Mouse (Mus musculus): ENCODE results near the gene Cmbl. TPM values are rescaled to one million over a fixed set of nuclear protein-coding genes. Genes with fewer than 3 reads are reported as not detected.
A peak's percentile ranks its signal among the peaks of the same experiment; 100 is the strongest.

The Cmbl gene
- polyA plus RNA-seq (2015; fragmentation: Nextera tagmentation; extraction: Ambion mirVana), result 10.9 and 12.2 TPM in 2 replicates

DNA sequence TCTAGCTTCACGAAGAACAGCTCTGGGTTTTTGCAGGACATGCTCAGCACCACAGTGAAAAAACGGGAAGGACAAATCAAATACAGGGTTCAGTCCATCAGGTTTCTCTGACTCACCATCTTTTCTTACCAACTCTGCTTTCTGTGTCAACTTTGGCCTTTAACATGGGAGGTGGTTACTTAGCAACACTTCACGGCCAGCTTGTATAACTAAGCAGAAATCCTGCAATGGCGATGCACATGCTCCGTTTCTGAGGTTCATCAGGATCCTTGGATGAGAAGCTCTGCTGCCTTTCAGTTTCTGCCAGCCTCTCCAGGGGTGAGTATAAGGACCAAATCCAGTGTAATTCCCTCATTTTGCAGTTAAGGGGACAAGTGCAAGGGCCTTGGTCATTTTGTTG is at the start of gene Cmbl:
Cmbl (plus strand) TSS at position 206 of the 400 bp plus-strand sequence.
- no peaks in the 10 kb centered on the region for H3K27me3 ChIP-seq (ENCODE audit: control insufficient read depth, insufficient read depth, low read length)
- H3K36me3 ChIP-seq (ENCODE audit: control insufficient read depth, insufficient read depth), result no peaks in the 10 kb centered on the region
- no peak for ATAC-seq (replicated peaks; ENCODE audit: extremely low read depth, insufficient read depth, low FRiP score)
- no peaks in the 10 kb centered on the region for H3K9me3 ChIP-seq (replicated peaks; ENCODE audit: control insufficient read depth, low read length)
- H3K9ac ChIP-seq (ENCODE audit: low read length), result no peak within 1 kb of the TSS
- no peak within 1 kb of the TSS for H3K27ac ChIP-seq (ENCODE audit: low read length)
- H3K4me3 ChIP-seq (ENCODE audit: low read length), result no peak within 1 kb of the TSS
- WGBS, result 79% methylated on average over 5 of the region's 5 CpGs
- peaks cover 26% of the 10 kb centered on the region for H3K4me1 ChIP-seq (ENCODE audit: control insufficient read depth, insufficient read depth, low read length)
- H3K4me2 ChIP-seq (ENCODE audit: low read depth, low read length), result no peak within 1 kb of the TSS

DNA sequence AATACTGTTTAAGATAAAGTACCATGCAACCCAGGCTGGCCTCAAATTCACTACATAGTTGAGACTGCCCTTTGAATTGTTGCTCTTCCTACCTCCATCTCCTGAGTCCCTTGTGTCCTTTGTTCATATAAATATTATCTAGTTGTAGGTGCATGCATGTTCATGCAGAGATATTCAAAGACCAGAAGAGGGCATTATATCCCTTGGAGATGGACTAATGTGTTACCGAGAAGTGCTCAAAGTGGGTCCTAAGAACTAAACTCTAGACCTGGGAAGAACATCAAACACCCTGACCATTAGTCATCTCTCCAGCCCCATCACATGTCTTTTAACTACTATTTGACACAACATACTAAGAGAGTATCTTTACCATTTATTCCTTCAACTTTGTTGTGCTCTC is 48.0 kb upstream of the Cmbl start:
- H3K27me3 ChIP-seq (ENCODE audit: control insufficient read depth, insufficient read depth, low read length), result no peaks in the 10 kb centered on the region
- 73% methylated on average over 1 of the region's 1 CpGs for WGBS
- no peak overlapping the region for H3K27ac ChIP-seq (ENCODE audit: low read length)
- no peak overlapping the region for H3K4me2 ChIP-seq (ENCODE audit: low read depth, low read length)
- no peak for ATAC-seq (replicated peaks; ENCODE audit: extremely low read depth, insufficient read depth, low FRiP score)
- no peak overlapping the region for H3K4me3 ChIP-seq (ENCODE audit: low read length)
- H3K9me3 ChIP-seq (replicated peaks; ENCODE audit: control insufficient read depth, low read length), result no peaks in the 10 kb centered on the region
- no peak overlapping the region for H3K9ac ChIP-seq (ENCODE audit: low read length)
- peaks cover 7% of the 10 kb centered on the region; the same call in 1 of the 2 replicates for H3K4me1 ChIP-seq (ENCODE audit: control insufficient read depth, insufficient read depth, low read length)
- no peaks in the 10 kb centered on the region for H3K36me3 ChIP-seq (ENCODE audit: control insufficient read depth, insufficient read depth)

DNA sequence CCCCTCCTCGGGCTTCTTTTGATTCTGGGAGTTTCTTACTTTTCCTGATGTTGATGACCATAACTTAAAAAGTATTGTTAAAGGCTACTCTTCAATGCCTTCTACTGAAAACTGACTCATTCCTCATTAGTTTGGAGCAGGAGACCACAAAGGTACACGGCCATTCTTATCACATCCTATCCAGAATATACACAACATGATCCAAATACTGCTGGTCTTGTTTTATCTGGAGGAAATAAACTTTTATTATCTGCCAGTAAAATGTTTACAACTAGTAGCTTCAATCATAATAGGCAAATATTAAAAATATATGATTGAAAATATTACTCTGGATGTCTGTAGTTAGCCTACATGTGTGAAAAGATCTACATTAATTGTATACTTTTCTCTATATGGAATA is 46.8 kb upstream of the Cmbl start:
- H3K4me2 ChIP-seq (ENCODE audit: low read depth, low read length), result no peak overlapping the region
- H3K9ac ChIP-seq (ENCODE audit: low read length), result no peak overlapping the region
- WGBS, result 83% methylated on average over 2 of the region's 2 CpGs
- H3K27me3 ChIP-seq (ENCODE audit: control insufficient read depth, insufficient read depth, low read length), result no peaks in the 10 kb centered on the region
- no peak overlapping the region for H3K27ac ChIP-seq (ENCODE audit: low read length)
- H3K36me3 ChIP-seq (ENCODE audit: control insufficient read depth, insufficient read depth), result no peaks in the 10 kb centered on the region
- no peak overlapping the region for H3K4me3 ChIP-seq (ENCODE audit: low read length)
- H3K9me3 ChIP-seq (replicated peaks; ENCODE audit: control insufficient read depth, low read length), result no peaks in the 10 kb centered on the region
- H3K4me1 ChIP-seq (ENCODE audit: control insufficient read depth, insufficient read depth, low read length), result peaks cover 9% of the 10 kb centered on the region; the same call in 1 of the 2 replicates
- no peak for ATAC-seq (replicated peaks; ENCODE audit: extremely low read depth, insufficient read depth, low FRiP score)

DNA sequence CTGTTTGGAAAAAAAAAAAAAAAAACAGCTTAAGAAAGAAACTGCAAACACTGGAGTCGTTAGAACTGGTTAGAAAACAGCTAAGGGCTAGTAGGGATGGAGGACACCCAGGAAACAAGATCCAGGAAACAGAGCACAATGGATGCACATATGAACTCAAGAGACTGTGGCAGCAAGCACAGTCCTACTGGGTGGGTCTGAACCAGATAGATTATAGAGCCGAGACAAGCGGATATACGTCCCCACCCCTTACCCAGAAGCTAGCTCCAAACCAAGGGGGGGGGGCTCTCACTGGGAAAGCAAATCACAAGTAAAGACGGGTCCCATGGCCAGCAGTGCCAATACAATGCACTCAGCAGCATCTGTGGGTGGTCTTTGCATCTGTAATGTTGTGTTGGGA is 46.2 kb upstream of the Cmbl start:
- Histone ChIP-seq H3K4me1 (ENCODE audit: control insufficient read depth, insufficient read depth, low read length) (peaks cover 10% of the 10 kb centered on the region), H3K9me3 (replicated peaks; ENCODE audit: control insufficient read depth, low read length) (no peaks in the 10 kb centered on the region), H3K4me2 (ENCODE audit: low read depth, low read length) (no peak overlapping the region), H3K36me3 (ENCODE audit: control insufficient read depth, insufficient read depth) (no peaks in the 10 kb centered on the region), H3K9ac (ENCODE audit: low read length) (no peak overlapping the region), H3K27ac (ENCODE audit: low read length) (no peak overlapping the region), H3K4me3 (ENCODE audit: low read length) (no peak overlapping the region), H3K27me3 (ENCODE audit: control insufficient read depth, insufficient read depth, low read length) (no peaks in the 10 kb centered on the region)
- 76% methylated on average over 5 of the region's 5 CpGs for WGBS
- no peak for ATAC-seq (replicated peaks; ENCODE audit: extremely low read depth, insufficient read depth, low FRiP score)

DNA sequence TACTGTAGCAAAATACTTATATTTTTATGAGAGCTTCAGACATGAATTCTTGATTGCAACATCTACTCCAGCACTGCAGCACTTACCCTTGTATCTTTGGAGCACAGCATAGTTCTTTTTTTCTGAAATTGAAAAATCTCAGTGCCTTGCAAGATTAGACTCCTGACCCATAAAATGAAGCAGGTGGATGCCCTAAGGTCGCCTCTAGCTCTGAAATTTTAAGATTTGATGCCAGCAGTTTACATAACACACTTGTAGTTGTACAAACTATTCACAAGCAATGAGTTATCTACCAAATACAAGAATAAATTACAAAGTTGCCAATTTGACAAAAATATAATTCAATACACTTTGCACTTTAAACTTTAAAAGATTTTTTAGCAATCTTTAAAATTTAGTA is 38.7 kb upstream of the Cmbl start:
- 96% methylated on average over 1 of the region's 1 CpGs for WGBS
- ATAC-seq (replicated peaks; ENCODE audit: extremely low read depth, insufficient read depth, low FRiP score), result no peak
- H3K36me3 ChIP-seq (ENCODE audit: control insufficient read depth, insufficient read depth), result peaks cover 5% of the 10 kb centered on the region

DNA sequence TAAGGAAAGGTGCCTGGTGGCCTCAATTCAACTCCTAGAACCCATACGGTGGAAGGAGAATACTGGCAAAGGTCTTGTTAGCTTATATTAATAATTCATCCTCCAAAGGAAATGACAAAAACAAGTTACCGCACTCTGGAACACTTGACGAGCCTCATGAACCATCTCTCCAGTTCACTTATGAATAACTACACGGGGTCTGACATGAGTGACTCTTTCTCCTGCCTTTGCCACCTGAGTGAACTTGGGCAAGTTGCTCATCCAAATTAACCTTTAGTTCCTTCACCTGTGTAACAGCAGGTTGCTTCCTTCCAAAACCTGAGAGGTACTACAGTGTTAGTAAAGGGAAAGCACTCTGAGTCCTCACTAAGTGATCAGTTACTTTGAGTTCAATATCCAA is 36.7 kb upstream of the Cmbl start:
- H3K27me3 ChIP-seq (ENCODE audit: control insufficient read depth, insufficient read depth, low read length), result no peaks in the 10 kb centered on the region
- H3K27ac ChIP-seq (ENCODE audit: low read length), result no peak overlapping the region
- no peak overlapping the region for H3K4me2 ChIP-seq (ENCODE audit: low read depth, low read length)
- H3K4me1 ChIP-seq (ENCODE audit: control insufficient read depth, insufficient read depth, low read length), result peaks cover 17% of the 10 kb centered on the region
- H3K36me3 ChIP-seq (ENCODE audit: control insufficient read depth, insufficient read depth), result peaks cover 5% of the 10 kb centered on the region
- H3K9ac ChIP-seq (ENCODE audit: low read length), result no peak overlapping the region
- H3K4me3 ChIP-seq (ENCODE audit: low read length), result no peak overlapping the region
- H3K9me3 ChIP-seq (replicated peaks; ENCODE audit: control insufficient read depth, low read length), result no peaks in the 10 kb centered on the region
- ATAC-seq (replicated peaks; ENCODE audit: extremely low read depth, insufficient read depth, low FRiP score), result no peak
- 87% methylated on average over 4 of the region's 4 CpGs for WGBS

More for the DNA sequence above, 38.7 kb upstream of the Cmbl start:
- H3K9me3 ChIP-seq (replicated peaks; ENCODE audit: control insufficient read depth, low read length), result no peaks in the 10 kb centered on the region
- peaks cover 15% of the 10 kb centered on the region for H3K4me1 ChIP-seq (ENCODE audit: control insufficient read depth, insufficient read depth, low read length)
- no peak overlapping the region for H3K9ac ChIP-seq (ENCODE audit: low read length)
- no peaks in the 10 kb centered on the region for H3K27me3 ChIP-seq (ENCODE audit: control insufficient read depth, insufficient read depth, low read length)
- H3K4me3 ChIP-seq (ENCODE audit: low read length), result no peak overlapping the region
- H3K4me2 ChIP-seq (ENCODE audit: low read depth, low read length), result no peak overlapping the region
- H3K27ac ChIP-seq (ENCODE audit: low read length), result no peak overlapping the region

DNA sequence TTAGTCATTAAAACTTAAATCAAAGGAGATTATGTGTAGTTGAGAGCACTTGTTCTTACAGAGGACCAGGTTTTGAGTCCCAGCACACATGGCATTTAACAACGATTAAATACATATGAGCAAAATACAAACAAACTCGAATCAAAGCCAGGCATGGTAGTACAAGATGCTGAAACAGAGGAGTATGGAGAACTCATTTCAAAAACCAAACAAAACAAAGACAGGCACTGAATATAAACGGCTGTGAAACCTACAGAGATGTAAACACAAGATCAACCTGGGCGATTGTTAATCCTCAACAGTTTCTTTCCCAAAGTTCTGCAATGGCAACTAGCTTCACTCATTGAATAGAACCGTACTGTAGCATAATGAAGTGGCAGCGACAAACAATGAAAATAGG is 36.1 kb upstream of the Cmbl start:
- Histone ChIP-seq H3K9ac (ENCODE audit: low read length) (peak overlapping the region; percentile 95), H3K9me3 (replicated peaks; ENCODE audit: control insufficient read depth, low read length) (no peaks in the 10 kb centered on the region), H3K4me2 (ENCODE audit: low read depth, low read length) (peak overlapping the region; percentile 88), H3K27me3 (ENCODE audit: control insufficient read depth, insufficient read depth, low read length) (no peaks in the 10 kb centered on the region), H3K4me3 (ENCODE audit: low read length) (peak overlapping the region; percentile 95), H3K4me1 (ENCODE audit: control insufficient read depth, insufficient read depth, low read length) (peaks cover 11% of the 10 kb centered on the region), H3K36me3 (ENCODE audit: control insufficient read depth, insufficient read depth) (peaks cover 5% of the 10 kb centered on the region), H3K27ac (ENCODE audit: low read length) (no peak overlapping the region)
- ATAC-seq (replicated peaks; ENCODE audit: extremely low read depth, insufficient read depth, low FRiP score), result no peak
- WGBS, result 36% methylated on average over 6 of the region's 6 CpGs

DNA sequence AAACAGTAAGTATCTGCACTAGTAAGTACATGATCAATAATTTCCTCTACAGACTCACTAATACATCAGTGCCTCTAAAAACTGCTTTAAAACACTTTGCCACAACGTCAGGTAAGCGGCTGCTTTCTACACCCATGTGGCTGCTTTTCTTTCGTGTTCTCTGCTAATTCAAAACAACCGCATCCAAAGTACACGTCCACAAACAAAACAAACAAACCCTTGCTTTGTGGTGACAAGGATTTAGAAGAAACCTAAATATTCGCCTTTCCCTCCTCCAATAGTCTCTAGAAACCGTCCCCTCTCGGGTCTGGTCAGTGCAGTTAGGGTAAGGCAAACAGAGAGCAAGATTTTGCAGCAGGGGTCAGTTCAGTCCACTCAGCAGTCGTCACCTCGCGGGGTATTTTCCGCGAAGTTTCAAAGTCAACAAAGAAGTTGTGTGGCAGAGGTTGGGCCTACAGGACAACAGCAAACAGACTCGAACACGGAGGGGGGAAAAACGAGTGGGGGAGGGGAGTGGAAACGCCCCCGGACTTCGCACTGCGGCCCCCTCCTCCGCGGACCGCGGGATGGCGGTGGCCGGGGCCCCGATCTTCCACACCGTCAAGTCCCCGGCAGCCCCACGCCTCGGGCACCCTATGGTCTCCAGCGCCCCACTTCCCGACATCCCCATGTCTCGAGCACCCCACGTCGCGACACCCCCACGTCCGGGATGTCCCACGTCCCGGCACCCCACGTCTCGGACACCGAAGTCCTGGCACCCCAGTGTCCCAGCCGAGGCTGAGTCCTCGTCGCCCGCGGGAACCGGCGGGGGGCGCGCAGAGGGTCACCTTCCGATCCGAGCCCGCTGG is 35.2 kb upstream of the Cmbl start:
- H3K4me3 ChIP-seq (ENCODE audit: low read length), result peak overlapping the region; percentile 95
- peak overlapping the region; percentile 88 for H3K4me2 ChIP-seq (ENCODE audit: low read depth, low read length)
- H3K4me1 ChIP-seq (ENCODE audit: control insufficient read depth, insufficient read depth, low read length), result peaks cover 10% of the 10 kb centered on the region
- peak overlapping the region; percentile 95 for H3K9ac ChIP-seq (ENCODE audit: low read length)
- no peaks in the 10 kb centered on the region for H3K9me3 ChIP-seq (replicated peaks; ENCODE audit: control insufficient read depth, low read length)
- ATAC-seq (replicated peaks; ENCODE audit: extremely low read depth, insufficient read depth, low FRiP score), result peak; percentile 20
- WGBS, result under 1% methylated on average over 53 of the region's 56 CpGs
- H3K27me3 ChIP-seq (ENCODE audit: control insufficient read depth, insufficient read depth, low read length), result no peaks in the 10 kb centered on the region
- peaks cover 5% of the 10 kb centered on the region for H3K36me3 ChIP-seq (ENCODE audit: control insufficient read depth, insufficient read depth)
- peak overlapping the region; percentile 97 for H3K27ac ChIP-seq (ENCODE audit: low read length)

DNA sequence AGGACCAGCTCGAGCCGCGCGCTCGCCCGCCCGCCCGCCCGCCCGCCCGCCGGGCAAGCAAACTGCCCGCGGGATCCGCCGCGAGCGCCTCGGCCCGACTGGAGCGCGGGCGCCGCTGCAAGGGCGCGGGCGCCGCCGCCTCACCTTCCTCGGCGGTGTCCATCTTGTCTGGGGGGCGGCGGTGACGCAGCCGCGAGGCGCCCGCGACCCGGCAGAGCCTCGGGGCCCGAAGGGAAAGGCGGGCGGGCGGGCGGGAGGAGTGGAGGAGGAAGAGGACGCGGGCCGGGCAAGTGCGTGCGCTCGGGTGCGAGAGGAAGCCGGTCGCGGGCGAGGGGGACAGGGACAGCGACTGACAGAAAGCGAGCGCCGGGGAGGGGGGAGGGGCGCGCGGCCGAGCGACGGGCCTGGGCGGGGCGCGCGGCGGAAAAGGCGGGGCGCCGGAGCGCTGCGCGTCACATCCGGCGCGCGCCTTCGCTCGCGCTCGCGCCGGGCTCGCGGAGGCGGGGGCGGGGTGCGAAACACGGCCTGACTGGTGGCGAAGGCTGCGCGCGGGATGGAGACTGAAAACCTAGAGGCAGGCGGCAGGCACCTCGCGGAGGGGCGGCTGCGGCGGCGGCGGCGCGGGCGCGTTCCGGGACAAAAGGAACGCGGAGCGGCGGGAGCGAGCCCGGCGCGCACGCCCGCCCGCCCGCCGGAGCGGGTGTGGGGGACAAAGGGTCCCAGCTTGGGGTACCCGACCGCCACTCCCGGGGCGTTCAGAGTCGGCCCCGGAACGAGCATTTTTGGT is 34.3 kb upstream of the Cmbl start, which contains the start of gene March6:
March6 (minus strand) TSS at position 395 of the 787 bp plus-strand sequence.
- Histone ChIP-seq H3K36me3 (ENCODE audit: control insufficient read depth, insufficient read depth) (peaks cover 5% of the 10 kb centered on the region), H3K9ac (ENCODE audit: low read length) (peak within 1 kb of the TSS; percentile 95), H3K27me3 (ENCODE audit: control insufficient read depth, insufficient read depth, low read length) (no peaks in the 10 kb centered on the region), H3K4me2 (ENCODE audit: low read depth, low read length) (peak within 1 kb of the TSS; percentile 88), H3K4me1 (ENCODE audit: control insufficient read depth, insufficient read depth, low read length) (peaks cover 10% of the 10 kb centered on the region), H3K9me3 (replicated peaks; ENCODE audit: control insufficient read depth, low read length) (no peaks in the 10 kb centered on the region), H3K4me3 (ENCODE audit: low read length) (peak within 1 kb of the TSS; percentile 95), H3K27ac (ENCODE audit: low read length) (peak within 1 kb of the TSS; percentile 97)
- peak; percentile 92 for ATAC-seq (replicated peaks; ENCODE audit: extremely low read depth, insufficient read depth, low FRiP score)
- under 1% methylated on average over 107 of the region's 132 CpGs for WGBS

All from heart, embryonic 16.5 days (tissue).